Mouse (Mus musculus) hindbrain, embryonic 15.5 days (tissue): ENCODE data around the gene Robo1. TPM values are rescaled to one million over a fixed set of nuclear protein-coding genes. Genes with fewer than 3 reads are reported as not detected.

ENCODE experiments used
- ATAC-seq: fragments of 200-750 bp; cut with Nextera tagmentation; 2 replicates; pipeline ENCODE4 v1.8.0; 2017; ENCODE audit warnings: low read depth, moderate number of reproducible peaks, moderate TSS enrichment; ENCODE audit not compliant: low FRiP score
- H3K27ac ChIP-seq: fragments of 300-500 bp; sonication (generic); replicated peaks from 2 replicates; pipeline ENCODE4 v1.5.1; 2015; ENCODE audit warnings: mild to moderate bottlenecking, inconsistent platforms
- H3K27me3 ChIP-seq: fragments of 300-500 bp; sonication (generic); 2 replicates; pipeline ENCODE4 v1.6.1; 2015; ENCODE audit warnings: control low read depth, inconsistent platforms
- H3K36me3 ChIP-seq: fragments of 300-500 bp; sonication (generic); 2 replicates; pipeline ENCODE4 v1.6.1; 2015; ENCODE audit warnings: control low read depth, inconsistent platforms
- H3K4me1 ChIP-seq: fragments of 300-500 bp; sonication (generic); replicated peaks from 2 replicates; pipeline ENCODE4 v1.6.1; 2015; ENCODE audit warnings: control low read depth, inconsistent platforms
- H3K4me2 ChIP-seq: fragments of 300-500 bp; sonication (generic); 2 replicates; pipeline ENCODE4 v1.6.1; 2015; ENCODE audit warnings: moderate library complexity, mild to moderate bottlenecking, inconsistent platforms
- H3K4me3 ChIP-seq: fragments of 300-500 bp; sonication (generic); 2 replicates; pipeline ENCODE4 v1.5.1; 2015; ENCODE audit warnings: mild to moderate bottlenecking, inconsistent platforms
- H3K9ac ChIP-seq: fragments of 300-500 bp; sonication (generic); 2 replicates; pipeline ENCODE4 v1.6.1; 2015; ENCODE audit warnings: inconsistent platforms
- H3K9me3 ChIP-seq: fragments of 300-500 bp; sonication (generic); 2 replicates; pipeline ENCODE4 v1.6.1; 2016; ENCODE audit warnings: control low read depth, inconsistent platforms
- whole genome bisulfite sequencing: fragments of 180-500 bp; shearing (Covaris S2); methylation state at CpG from one replicate; pipeline ENCODE4 v1.1.7; 2015; 5-methylcytosine and 5-hydroxymethylcytosine counted together
- polyA plus RNA-seq: library from polyadenylated mRNA; unstranded; fragments of >200 nt; fragmentation: Nextera tagmentation; extraction: Ambion mirVana; gene quantifications from 2 replicates; pipeline ENCODE4 v1.2.1, GENCODE M21; 2015

Robo1 gene
- polyA plus RNA-seq, 1 experiment from 2014 or later, result 33.1 TPM

GRCm38 (mm10) chr16:72694787-72695186, 386.7 kb downstream of the Robo1 start:
- Histone ChIP-seq H3K9me3 (no peaks in the 10 kb centered on the region), H3K4me1 (peaks cover 40% of the 10 kb centered on the region), H3K4me2 (no peak overlapping the region), H3K36me3 (no peaks in the 10 kb centered on the region), H3K27ac (no peak overlapping the region), H3K9ac (no peak overlapping the region), H3K27me3 (no peaks in the 10 kb centered on the region), H3K4me3 (no peak overlapping the region)
- WGBS, result 69% methylated on average over 5 of the region's 5 CpGs
- ATAC-seq, result no peak

- peak overlapping the region; percentile 36 for H3K27ac ChIP-seq
- ATAC-seq, result peak; percentile 73
- H3K36me3 ChIP-seq, result no peaks in the 10 kb centered on the region
- no peaks in the 10 kb centered on the region for H3K27me3 ChIP-seq
- H3K4me1 ChIP-seq, result peaks cover 22% of the 10 kb centered on the region
- H3K4me2 ChIP-seq, result peak overlapping the region; percentile 26
- H3K9ac ChIP-seq, result no peak overlapping the region
- H3K9me3 ChIP-seq, result no peaks in the 10 kb centered on the region
- no peak overlapping the region for H3K4me3 ChIP-seq
- 30% methylated on average over 12 of the region's 12 CpGs for WGBS
Observed at GRCm38 (mm10) chr16:72699238-72700006, 391.3 kb downstream of the Robo1 start.

- no peak overlapping the region for H3K27ac ChIP-seq
- peaks cover 18% of the 10 kb centered on the region for H3K4me1 ChIP-seq
- no peaks in the 10 kb centered on the region for H3K9me3 ChIP-seq
- no peak overlapping the region for H3K4me2 ChIP-seq
- no peak overlapping the region for H3K9ac ChIP-seq
- H3K27me3 ChIP-seq, result no peaks in the 10 kb centered on the region
- WGBS, result 70% methylated on average over 11 of the region's 11 CpGs
- H3K36me3 ChIP-seq, result no peaks in the 10 kb centered on the region
- no peak overlapping the region for H3K4me3 ChIP-seq
- no peak for ATAC-seq
Observed at GRCm38 (mm10) chr16:72700297-72700696, 392.2 kb downstream of the Robo1 start.

- peaks cover 18% of the 10 kb centered on the region for H3K4me1 ChIP-seq
- no peaks in the 10 kb centered on the region for H3K9me3 ChIP-seq
- 68% methylated on average over 6 of the region's 6 CpGs for WGBS
- H3K27me3 ChIP-seq, result no peaks in the 10 kb centered on the region
- no peak overlapping the region for H3K27ac ChIP-seq
- H3K4me3 ChIP-seq, result no peak overlapping the region
- no peak overlapping the region for H3K9ac ChIP-seq
- H3K4me2 ChIP-seq, result no peak overlapping the region
- H3K36me3 ChIP-seq, result no peaks in the 10 kb centered on the region
- ATAC-seq, result no peak
Observed at GRCm38 (mm10) chr16:72703486-72703885, 395.4 kb downstream of the Robo1 start.

- Histone ChIP-seq H3K27ac (no peak overlapping the region), H3K36me3 (no peaks in the 10 kb centered on the region), H3K27me3 (no peaks in the 10 kb centered on the region), H3K4me2 (no peak overlapping the region), H3K9me3 (no peaks in the 10 kb centered on the region), H3K9ac (no peak overlapping the region), H3K4me3 (no peak overlapping the region), H3K4me1 (no peaks in the 10 kb centered on the region)
- WGBS, result 73% methylated on average over 5 of the region's 5 CpGs
- no peak for ATAC-seq
Observed at GRCm38 (mm10) chr16:72705851-72706250, 397.7 kb downstream of the Robo1 start.

- no peaks in the 10 kb centered on the region for H3K27me3 ChIP-seq
- no peak overlapping the region for H3K27ac ChIP-seq
- H3K4me3 ChIP-seq, result no peak overlapping the region
- 80% methylated on average over 2 of the region's 2 CpGs for WGBS
- H3K36me3 ChIP-seq, result no peaks in the 10 kb centered on the region
- H3K9ac ChIP-seq, result no peak overlapping the region
- H3K9me3 ChIP-seq, result no peaks in the 10 kb centered on the region
- H3K4me2 ChIP-seq, result no peak overlapping the region
- no peak for ATAC-seq
- no peaks in the 10 kb centered on the region for H3K4me1 ChIP-seq
Observed at GRCm38 (mm10) chr16:72708526-72708925, 400.4 kb downstream of the Robo1 start.

- Histone ChIP-seq H3K27me3 (no peaks in the 10 kb centered on the region), H3K9me3 (no peaks in the 10 kb centered on the region), H3K4me3 (no peak overlapping the region), H3K36me3 (no peaks in the 10 kb centered on the region), H3K4me1 (no peaks in the 10 kb centered on the region), H3K27ac (no peak overlapping the region), H3K9ac (no peak overlapping the region), H3K4me2 (no peak overlapping the region)
- no peak for ATAC-seq
- WGBS, result 72% methylated on average over 9 of the region's 9 CpGs
Observed at GRCm38 (mm10) chr16:72717118-72717802, 409.2 kb downstream of the Robo1 start.

- Histone ChIP-seq H3K9me3 (no peaks in the 10 kb centered on the region), H3K4me3 (no peak overlapping the region), H3K4me1 (no peaks in the 10 kb centered on the region), H3K36me3 (no peaks in the 10 kb centered on the region), H3K27ac (no peak overlapping the region), H3K9ac (no peak overlapping the region), H3K27me3 (no peaks in the 10 kb centered on the region), H3K4me2 (no peak overlapping the region)
- 83% methylated on average over 4 of the region's 4 CpGs for WGBS
- ATAC-seq, result no peak
Observed at GRCm38 (mm10) chr16:72719063-72719462, 411.0 kb downstream of the Robo1 start.

- 84% methylated on average over 4 of the region's 4 CpGs for WGBS
- no peaks in the 10 kb centered on the region for H3K36me3 ChIP-seq
- ATAC-seq, result no peak; the same call in 1 of the 2 replicates
- H3K4me1 ChIP-seq, result no peaks in the 10 kb centered on the region
- no peak overlapping the region for H3K27ac ChIP-seq
- H3K27me3 ChIP-seq, result no peaks in the 10 kb centered on the region
- H3K9me3 ChIP-seq, result no peaks in the 10 kb centered on the region
- no peak overlapping the region for H3K9ac ChIP-seq
- H3K4me2 ChIP-seq, result no peak overlapping the region
- no peak overlapping the region for H3K4me3 ChIP-seq
Observed at GRCm38 (mm10) chr16:72720979-72721378, 412.9 kb downstream of the Robo1 start.

- WGBS, result 81% methylated on average over 14 of the region's 14 CpGs
- ATAC-seq, result no peak
- Histone ChIP-seq H3K4me3 (no peak overlapping the region), H3K36me3 (no peaks in the 10 kb centered on the region), H3K27ac (no peak overlapping the region), H3K4me2 (no peak overlapping the region), H3K4me1 (no peaks in the 10 kb centered on the region), H3K9ac (no peak overlapping the region), H3K9me3 (no peaks in the 10 kb centered on the region), H3K27me3 (no peaks in the 10 kb centered on the region)
Observed at GRCm38 (mm10) chr16:72721713-72722481, 413.8 kb downstream of the Robo1 start.

- no peaks in the 10 kb centered on the region for H3K27me3 ChIP-seq
- WGBS, result 89% methylated on average over 5 of the region's 5 CpGs
- H3K4me3 ChIP-seq, result no peak overlapping the region
- no peak overlapping the region for H3K27ac ChIP-seq
- ATAC-seq, result no peak
- H3K36me3 ChIP-seq, result no peaks in the 10 kb centered on the region
- H3K9ac ChIP-seq, result no peak overlapping the region
- no peaks in the 10 kb centered on the region for H3K9me3 ChIP-seq
- H3K4me1 ChIP-seq, result 0 out of 2 replicates have a peak, but pooled peaks cover 3% of the 10 kb centered on the region
- H3K4me2 ChIP-seq, result no peak overlapping the region
Observed at GRCm38 (mm10) chr16:72734234-72734633, 426.1 kb downstream of the Robo1 start.

GRCm38 (mm10) chr16:72735175-72735574, 427.1 kb downstream of the Robo1 start:
- H3K27ac ChIP-seq, result no peak overlapping the region
- H3K9ac ChIP-seq, result no peak overlapping the region
- ATAC-seq, result no peak
- no peaks in the 10 kb centered on the region for H3K9me3 ChIP-seq
- H3K4me2 ChIP-seq, result no peak overlapping the region
- no peaks in the 10 kb centered on the region for H3K36me3 ChIP-seq
- no peak overlapping the region for H3K4me3 ChIP-seq
- 59% methylated on average over 11 of the region's 11 CpGs for whole genome bisulfite sequencing
- no peaks in the 10 kb centered on the region for H3K27me3 ChIP-seq
- 0 out of 2 replicates have a peak, but pooled peaks cover 3% of the 10 kb centered on the region for H3K4me1 ChIP-seq
